Mouse (Mus musculus) adrenal gland (tissue): ENCODE measurements around the gene Krtap1-4.
"Not testable (repeated sequence)": the region's sequence is repeated elsewhere in the genome, so short reads cannot be mapped to it uniquely, and the experiment has no call there.

Source experiments
- intact Hi-C: fragments of 180-260 bp; cut with DNase I; formaldehyde crosslinking; loops from one replicate; pipeline ENCODE4 v1.15.1; 2025
- long read RNA-seq, 2 experiments: library from polyadenylated mRNA; unstranded; transcript quantifications; one replicate each; pipeline ENCODE4 v2.0.0; 2020; ENCODE audit warnings: borderline replicate concordance in 1 of 2; ENCODE audit not compliant: insufficient replicate concordance in 1 of 2

Krtap1-4 gene
- long read RNA-seq, experiment 1: 0 reads
- long read RNA-seq, experiment 2: 0 reads

DNA sequence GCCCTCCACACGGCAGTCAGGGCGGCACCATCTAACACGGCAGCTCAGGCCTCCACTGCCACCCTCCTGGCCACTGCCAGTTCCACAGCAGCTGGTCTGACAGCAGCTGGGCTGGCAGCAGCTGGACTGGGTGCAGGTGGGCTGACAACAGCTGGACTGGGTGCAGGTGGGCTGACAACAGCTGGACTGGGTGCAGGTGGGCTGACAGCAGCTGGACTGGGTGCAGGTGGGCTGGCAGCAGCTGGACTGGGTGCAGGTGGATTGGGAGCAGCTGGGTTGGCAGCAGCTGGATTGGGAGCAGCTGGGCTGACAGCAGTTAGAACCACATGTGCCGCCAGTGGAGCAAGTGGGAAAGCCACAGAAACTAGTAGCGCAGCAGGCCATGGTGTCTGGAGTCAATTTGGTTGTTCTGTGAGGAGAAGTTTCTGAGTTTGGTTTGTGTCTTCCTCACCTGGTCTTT, at the start of gene Krtap1-4:
Gene Krtap1-4, minus strand, starts transcription at position 410 of the 460 bp plus-strand sequence.
- intact Hi-C loops: no loop called here

- intact Hi-C loops: no loop called here
Observed at GRCm38 (mm10) chr11:99630890-99631289, 47.4 kb upstream of the Krtap1-4 start.

DNA sequence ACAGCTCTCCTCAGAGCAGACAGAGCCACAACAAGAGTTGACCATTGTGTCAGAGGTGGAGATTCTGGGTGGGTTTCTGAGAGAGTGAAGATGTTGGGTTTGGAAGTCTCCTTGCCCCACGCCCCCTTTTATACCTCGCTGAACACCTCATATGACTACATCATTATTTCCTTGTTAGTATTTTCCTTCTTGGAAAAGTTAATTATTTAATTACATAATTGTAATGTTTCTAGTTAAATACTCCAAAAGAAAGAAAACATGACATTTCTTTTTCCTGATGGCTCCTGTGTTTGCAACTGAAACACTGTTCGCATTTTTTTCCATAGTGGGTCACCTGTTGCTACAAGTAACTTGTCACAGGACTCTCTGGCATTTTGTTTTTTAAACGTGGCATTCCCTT, 44.7 kb upstream of the Krtap1-4 start, which contains the start of gene Krtap4-1:
Gene Krtap4-1, minus strand, starts transcription at position 101 of the 400 bp plus-strand sequence.
- intact Hi-C loops: no loop called here

GRCm38 (mm10) chr11:99620335-99620734, 36.9 kb upstream of the Krtap1-4 start, which contains the start of gene Gm11562:
Gene Gm11562 (minus strand): TSS chr11:99620435.
- intact Hi-C loops: no loop called here

DNA sequence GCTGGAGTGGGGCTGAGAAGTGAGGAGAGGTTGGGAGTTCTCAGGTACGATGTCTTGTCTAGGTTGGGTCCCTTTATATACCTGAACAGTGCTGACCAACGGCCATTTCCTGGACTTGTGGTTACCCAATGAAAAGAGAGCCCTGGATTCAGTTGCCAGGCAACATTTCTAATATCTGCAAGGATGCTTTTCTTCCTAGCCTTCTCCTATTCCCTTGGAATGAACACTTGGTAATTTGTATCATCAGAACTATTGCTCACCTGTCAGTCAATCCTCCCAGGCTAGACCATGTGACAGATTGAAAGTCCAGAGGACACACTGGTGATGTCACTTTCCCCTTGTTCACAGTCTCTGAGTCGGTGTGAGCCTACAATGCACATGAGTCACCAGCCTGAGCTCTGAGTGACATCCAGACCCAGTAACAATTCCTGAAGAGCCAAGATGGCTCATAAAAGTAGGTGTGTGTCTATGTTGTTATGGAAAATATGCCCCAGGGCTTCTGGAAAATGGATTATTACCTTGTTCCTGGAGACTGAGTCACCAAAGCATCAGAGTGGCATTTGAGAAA, 31.4 kb upstream of the Krtap1-4 start, which contains the start of gene Krtap2-4:
Gene Krtap2-4, minus strand, starts transcription at position 51 of the 568 bp plus-strand sequence.
- intact Hi-C loops: no loop called here

- intact Hi-C loops: not testable (repeated sequence)
Observed at GRCm38 (mm10) chr11:99610089-99610488, 26.6 kb upstream of the Krtap1-4 start, which contains the start of gene Gm11937. Gene Gm11937 (minus strand): TSS chr11:99610189.

DNA sequence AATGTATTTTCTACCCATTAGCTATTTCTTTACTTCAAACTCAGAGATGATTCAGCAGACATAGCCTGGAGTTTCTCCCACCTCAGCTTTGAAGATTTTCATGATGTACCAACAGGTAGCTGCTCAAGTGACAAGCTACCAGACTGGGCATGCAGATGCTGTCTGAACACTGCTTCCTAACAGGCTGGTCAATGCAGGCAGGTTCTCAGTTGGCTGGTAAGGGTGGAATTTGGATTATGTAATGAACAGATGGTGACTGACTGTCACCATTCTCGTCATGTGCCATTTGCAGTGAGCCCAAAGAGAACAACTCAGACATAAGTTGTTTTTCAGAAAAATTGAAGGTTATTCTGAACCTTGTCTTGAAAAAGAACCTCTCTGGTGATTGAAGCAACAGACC, 25.7 kb upstream of the Krtap1-4 start:
- intact Hi-C loops: no loop called here

GRCm38 (mm10) chr11:99603208-99603607, 19.8 kb upstream of the Krtap1-4 start, which contains the start of gene Gm11938:
Gene Gm11938 (minus strand): TSS chr11:99603308.
- intact Hi-C loops: not testable (repeated sequence)

- intact Hi-C loops: not testable (repeated sequence)
Observed at GRCm38 (mm10) chr11:99597742-99598141, 14.3 kb upstream of the Krtap1-4 start, which contains the start of gene Krtap9-3. Gene Krtap9-3 (minus strand): TSS chr11:99598105.

GRCm38 (mm10) chr11:99590981-99591380, 7.5 kb upstream of the Krtap1-4 start, which contains the start of gene Krtap1-3:
Gene Krtap1-3 (minus strand): TSS chr11:99591339.
- intact Hi-C loops: no loop called here

DNA sequence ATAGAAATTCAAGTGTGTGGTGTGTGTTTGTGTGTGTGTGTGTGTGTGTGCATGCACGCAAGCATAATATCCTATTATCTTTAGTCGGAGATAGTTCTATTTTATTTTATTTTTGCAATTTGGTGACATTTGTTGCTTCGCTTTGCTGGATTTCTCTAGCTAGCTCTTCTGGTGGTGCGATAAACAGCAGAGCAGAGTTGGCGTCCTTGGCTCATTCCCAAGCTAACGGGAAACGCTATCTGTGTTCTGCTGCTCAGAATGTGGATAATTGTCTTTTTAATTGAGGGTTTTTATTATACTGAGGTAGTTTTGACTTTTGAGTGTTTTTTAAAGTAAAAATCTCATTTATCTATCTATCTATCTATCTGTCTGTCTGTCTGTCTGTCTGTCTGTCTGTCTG, 1.6 kb upstream of the Krtap1-4 start:
- intact Hi-C loops: no loop called here

GRCm38 (mm10) chr11:99581564-99581963, 1.9 kb downstream of the Krtap1-4 start:
- intact Hi-C loops: no loop called here

- intact Hi-C loops: no loop called here
Observed at GRCm38 (mm10) chr11:99581051-99581450, 2.4 kb downstream of the Krtap1-4 start.

GRCm38 (mm10) chr11:99580636-99581035, 2.8 kb downstream of the Krtap1-4 start, which contains the start of gene Krtap1-5:
Gene Krtap1-5 (minus strand): TSS chr11:99581016.
- intact Hi-C loops: no loop called here

DNA sequence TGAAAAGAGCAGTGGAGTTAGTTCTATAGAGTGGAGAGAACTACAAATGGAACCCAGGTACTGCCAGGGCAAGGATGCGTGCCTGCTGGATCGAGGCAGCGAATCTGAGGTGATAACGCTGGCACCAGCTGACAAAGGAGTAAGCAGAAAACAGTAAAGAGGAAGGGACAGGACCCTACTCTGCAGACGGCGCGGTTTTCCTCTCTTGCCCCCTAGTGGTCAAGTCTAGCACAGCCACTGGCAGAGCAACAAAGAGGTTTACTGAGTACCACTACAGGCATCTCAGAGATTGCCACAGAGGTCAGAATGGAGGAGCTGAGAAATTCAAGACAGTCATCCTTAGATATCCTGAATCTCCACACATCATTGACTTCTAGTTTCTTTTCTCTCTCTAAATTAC, 9.3 kb downstream of the Krtap1-4 start:
- intact Hi-C loops: loop anchor here (5.0 to 10.0 kb wide), 2 partner anchors 107 to 431 kb away; no protein-coding TSS in a partner anchor

- intact Hi-C loops: loop anchor here (5.0 to 10.0 kb wide), 2 partner anchors 106 to 432 kb away; no protein-coding TSS in a partner anchor
Observed at GRCm38 (mm10) chr11:99573164-99573563, 10.3 kb downstream of the Krtap1-4 start.

DNA sequence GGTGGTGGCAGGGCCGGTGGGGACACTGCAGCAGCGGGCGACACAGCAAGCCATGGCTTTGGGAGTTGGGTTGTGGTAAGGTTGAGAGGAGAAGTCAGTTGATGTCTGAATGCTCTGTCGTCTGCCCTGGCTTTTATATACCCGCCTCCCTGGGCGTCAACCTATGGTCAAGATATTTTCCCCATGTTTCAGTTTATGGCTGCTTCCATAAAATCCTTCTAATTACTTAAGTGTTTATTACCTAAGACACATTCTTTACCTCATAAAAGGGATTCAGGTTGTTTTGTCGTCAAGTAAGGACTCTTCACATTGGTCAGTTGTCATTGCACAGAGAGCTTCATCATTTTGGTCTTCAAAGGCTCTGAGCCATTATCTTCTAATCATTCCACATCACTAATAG, 16.9 kb downstream of the Krtap1-4 start, which contains the start of gene Krtap3-1:
Gene Krtap3-1, minus strand, starts transcription at position 101 of the 400 bp plus-strand sequence.
- intact Hi-C loops: no loop called here

DNA sequence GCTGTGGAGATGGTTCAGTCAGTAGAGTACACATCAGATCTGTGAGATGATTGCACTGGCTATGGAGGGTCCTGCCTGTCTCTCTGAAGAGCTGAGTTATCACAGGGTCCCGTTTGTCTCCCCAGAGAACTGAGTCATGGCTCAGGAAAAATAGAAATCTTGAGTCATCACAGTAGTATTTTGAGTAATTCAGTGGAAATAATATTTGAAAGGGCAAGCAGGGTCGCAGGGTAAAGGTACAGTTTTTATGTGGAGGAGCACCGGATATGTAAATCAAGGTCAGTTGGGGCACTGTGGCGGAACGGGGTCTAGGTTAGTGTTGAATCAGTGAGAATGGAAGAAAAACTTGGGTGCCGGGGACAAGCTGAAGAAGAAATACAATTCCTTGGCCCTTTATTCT, 20.9 kb downstream of the Krtap1-4 start:
- intact Hi-C loops: no loop called here

DNA sequence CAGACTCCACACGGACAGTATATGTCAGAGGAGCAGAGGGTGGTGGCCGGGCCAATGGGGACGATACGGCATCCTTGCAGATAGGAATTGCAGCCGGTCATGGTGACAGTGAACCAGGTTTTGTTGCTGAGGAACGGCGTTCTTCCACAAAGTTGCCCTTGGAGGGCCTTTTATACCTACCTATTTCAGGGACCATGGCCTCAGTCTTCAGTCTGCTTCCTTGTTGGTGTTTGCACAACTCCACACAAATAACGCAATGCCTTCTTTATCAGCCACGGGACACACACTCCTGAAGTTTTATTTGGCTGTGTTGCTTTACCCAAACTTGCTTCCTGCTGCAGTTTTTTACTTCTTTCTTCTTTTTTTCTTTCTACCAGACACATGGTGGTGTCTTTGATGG, 24.1 kb downstream of the Krtap1-4 start, which contains the start of gene Gm11939:
Gene Gm11939, minus strand, starts transcription at position 101 of the 400 bp plus-strand sequence.
- intact Hi-C loops: no loop called here

- intact Hi-C loops: no loop called here
Observed at GRCm38 (mm10) chr11:99557976-99558745, 25.3 kb downstream of the Krtap1-4 start.

DNA sequence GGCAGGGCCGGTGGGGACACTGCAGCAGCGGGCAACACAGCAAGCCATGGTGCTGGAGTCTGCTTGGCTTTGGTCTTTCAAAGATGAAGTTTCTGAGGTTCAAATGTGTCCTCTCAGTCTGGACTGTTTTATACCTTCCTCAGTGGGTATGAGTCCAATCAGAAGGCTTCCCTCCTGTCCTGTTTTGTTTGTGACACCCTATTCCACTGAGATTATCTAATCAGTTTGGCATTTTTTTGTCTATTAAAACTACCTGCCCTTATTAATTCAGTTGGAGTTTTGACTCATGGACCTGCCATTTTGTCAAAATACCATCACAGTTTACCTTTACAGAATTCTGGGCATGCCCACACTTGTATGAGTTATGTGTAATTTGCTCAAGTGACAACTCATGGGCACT, 26.7 kb downstream of the Krtap1-4 start, which contains the start of gene Krtap3-2:
Gene Krtap3-2, minus strand, starts transcription at position 101 of the 400 bp plus-strand sequence.
- intact Hi-C loops: no loop called here
